Mouse (Mus musculus) layer of hippocampus, adult 2 months (tissue): ENCODE measurements around the gene Hist1h2bc. TPM values are rescaled to one million over a fixed set of nuclear protein-coding genes. Genes with fewer than 3 reads are reported as not detected.
"Not testable (repeated sequence)": the region's sequence is repeated elsewhere in the genome, so short reads cannot be mapped to it uniquely, and the experiment has no call there.

Source experiments
- DNase-seq, 2 experiments: peaks; one replicate each; pipeline ENCODE4 v3.0.0; 2022; ENCODE audit warnings: low spot score in 2 of 2
- H3K27ac ChIP-seq: fragments of 200-600 bp; 2 replicates; pipeline ENCODE4 v1.8.1; 2022
- H3K4me3 ChIP-seq: fragments of 200-600 bp; 2 replicates; pipeline ENCODE4 v1.8.1; 2022; ENCODE audit warnings: mild to moderate bottlenecking
- CTCF ChIP-seq: fragments of 200-600 bp; conservative IDR thresholded peaks from 2 replicates; pipeline ENCODE4 v1.8.1; 2022; ENCODE audit warnings: antibody characterized with exemption, mild to moderate bottlenecking, moderate library complexity
- long read RNA-seq, 2 experiments: library from polyadenylated mRNA; stranded (forward); transcript quantifications; one replicate each; pipeline ENCODE4 v2.0.0; 2021; ENCODE audit warnings: borderline mapping rate in 2 of 2
- total RNA-seq, 2 experiments: library from RNA; stranded (reverse); gene quantifications; 2 replicates each; pipeline ENCODE4 v1.2.3; 2021

Gene Hist1h2bc
- total RNA-seq: 10 to 100 TPM; 45.1 to 50.2 TPM
- long read RNA-seq, experiment 1, transcript Hist1h2bc-201 (2 exons, 1,156 nt): major isoform, 37 of 41 reads
- long read RNA-seq, experiment 1, partial matches to known transcripts: 0 of 41 reads
- long read RNA-seq, experiment 1, other reads (novel, unspliced or antisense): 4 of 41 reads
- long read RNA-seq, experiment 2, transcript Hist1h2bc-201 (2 exons, 1,156 nt): major isoform, 45 of 56 reads
- long read RNA-seq, experiment 2, partial matches to known transcripts: 10 of 56 reads
- long read RNA-seq, experiment 2, other reads (novel, unspliced or antisense): 1 of 56 reads

DNA sequence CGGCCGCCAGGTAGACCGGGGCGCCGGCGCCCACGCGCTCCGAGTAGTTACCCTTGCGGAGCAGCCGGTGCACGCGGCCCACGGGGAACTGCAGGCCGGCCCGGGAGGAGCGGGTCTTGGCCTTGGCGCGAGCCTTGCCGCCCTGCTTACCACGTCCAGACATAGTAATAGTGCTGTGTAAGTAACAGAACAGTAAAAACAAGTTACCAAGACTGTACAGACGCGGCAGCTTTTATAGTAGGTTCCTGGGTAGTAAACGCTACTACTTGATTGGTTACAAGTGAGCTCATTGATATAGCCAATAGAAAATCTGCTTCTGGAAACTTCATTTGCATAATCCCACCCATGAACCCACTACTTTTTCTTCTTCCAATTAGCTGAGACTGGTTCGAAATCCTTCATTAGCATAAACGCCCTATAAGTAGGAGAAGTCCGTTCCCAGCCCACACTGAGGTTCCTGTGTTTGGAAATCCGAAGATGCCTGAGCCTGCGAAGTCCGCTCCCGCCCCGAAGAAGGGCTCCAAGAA, at the start of gene Hist1h2bc, which contains the start of gene Hist1h2ac:
Gene Hist1h2bc (plus strand): TSS at position 445 of the 527 bp plus-strand sequence.
Gene Hist1h2ac (minus strand): TSS at position 194 of the 527 bp plus-strand sequence.
- TF ChIP-seq CTCF: no peak
- peak within 1 kb of the TSS; percentile 64 for H3K4me3 ChIP-seq
- DNase-seq: peak; percentile 76 to 96
- peak within 1 kb of the TSS; percentile 96 for H3K27ac ChIP-seq

DNA sequence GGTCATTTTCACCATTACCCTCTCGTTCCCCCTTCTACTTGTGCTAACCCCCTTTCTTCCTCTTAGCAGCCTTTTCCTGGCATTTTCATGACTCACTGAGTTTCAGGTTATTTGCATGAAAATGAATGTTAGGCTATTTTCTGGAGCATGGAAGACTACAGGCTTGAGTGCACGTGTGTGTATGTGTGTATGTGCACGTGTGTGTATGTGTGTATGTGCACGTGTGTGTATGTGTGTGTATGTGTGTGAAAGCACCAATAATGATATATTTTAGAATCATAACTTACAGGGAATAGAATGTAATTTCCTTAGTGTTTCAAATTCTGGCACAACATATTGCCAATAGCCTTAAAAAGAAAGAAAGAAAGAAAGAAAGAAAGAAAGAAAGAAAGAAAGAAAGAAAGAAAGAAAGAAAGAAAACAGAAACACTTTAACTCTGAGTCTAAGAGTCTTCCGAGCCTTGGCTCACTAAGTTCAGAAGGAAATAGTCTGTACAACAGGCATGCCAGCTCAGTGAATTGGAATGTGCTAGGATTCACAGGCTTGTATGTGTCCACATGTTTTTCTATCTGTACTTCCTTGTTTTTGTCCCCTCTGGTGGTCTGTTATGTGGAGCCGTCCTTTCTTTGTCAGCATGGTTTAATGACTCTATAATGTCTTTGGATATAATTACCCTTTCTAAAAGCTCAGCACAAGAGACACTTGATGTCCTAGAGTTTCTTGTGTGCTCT, 24.2 kb upstream of the Hist1h2bc start:
- H3K27ac ChIP-seq: no peak overlapping the region
- DNase-seq: no peak
- no peak for TF ChIP-seq CTCF

DNA sequence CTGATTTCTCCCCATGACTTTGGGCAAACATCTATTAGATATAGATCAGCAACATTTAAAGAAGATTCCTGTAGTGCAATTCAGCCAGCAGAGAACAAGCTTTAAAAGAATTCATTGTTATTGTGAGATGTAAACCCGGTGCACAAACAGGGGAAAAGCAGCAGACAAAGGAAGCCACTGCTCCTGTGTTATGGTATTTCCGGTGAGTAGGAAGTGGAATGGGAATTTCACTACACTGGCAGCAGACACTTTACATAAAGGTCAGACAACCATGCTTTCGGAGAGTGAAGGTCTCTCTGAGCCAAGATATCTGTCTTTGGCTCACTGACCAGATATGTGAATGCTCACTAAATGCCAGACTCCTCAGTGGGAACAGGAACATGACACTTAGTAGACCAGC, 21.5 kb upstream of the Hist1h2bc start:
- H3K27ac ChIP-seq: no peak overlapping the region
- no peak overlapping the region for H3K4me3 ChIP-seq
- no peak for TF ChIP-seq CTCF
- no peak for DNase-seq

More for the DNA sequence above, 24.2 kb upstream of the Hist1h2bc start:
- no peak overlapping the region for H3K4me3 ChIP-seq

DNA sequence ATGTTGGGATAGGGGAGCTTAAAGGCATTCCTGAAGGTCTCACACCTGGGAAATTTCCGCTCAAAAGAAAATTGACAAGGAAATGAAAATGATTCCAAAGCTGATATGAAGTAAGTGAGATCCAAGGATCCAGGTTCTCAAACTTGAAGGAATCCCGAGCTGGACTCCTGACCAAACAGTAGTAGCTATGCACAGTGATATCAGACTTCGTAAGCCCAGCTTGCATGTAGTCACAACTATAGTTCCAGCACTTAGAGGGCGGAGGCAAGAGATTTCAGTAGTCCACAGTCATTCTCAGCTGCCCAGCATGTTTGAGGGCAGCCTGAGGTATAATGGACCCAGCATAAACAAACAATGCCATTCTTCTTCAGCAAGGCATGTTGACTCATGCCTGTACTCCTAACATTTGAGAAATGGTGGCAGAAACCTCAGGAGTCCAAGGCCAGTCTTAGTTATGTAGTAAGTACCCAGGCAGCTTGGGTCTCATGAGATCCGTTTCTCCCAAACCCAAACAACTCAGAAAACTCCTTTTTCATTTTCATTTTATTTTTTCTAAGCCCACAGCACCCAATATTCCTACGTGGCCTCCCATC, 1.9 kb upstream of the Hist1h2bc start:
- DNase-seq: no peak
- no peak overlapping the region for H3K4me3 ChIP-seq
- H3K27ac ChIP-seq: no peak overlapping the region
- TF ChIP-seq CTCF: no peak

DNA sequence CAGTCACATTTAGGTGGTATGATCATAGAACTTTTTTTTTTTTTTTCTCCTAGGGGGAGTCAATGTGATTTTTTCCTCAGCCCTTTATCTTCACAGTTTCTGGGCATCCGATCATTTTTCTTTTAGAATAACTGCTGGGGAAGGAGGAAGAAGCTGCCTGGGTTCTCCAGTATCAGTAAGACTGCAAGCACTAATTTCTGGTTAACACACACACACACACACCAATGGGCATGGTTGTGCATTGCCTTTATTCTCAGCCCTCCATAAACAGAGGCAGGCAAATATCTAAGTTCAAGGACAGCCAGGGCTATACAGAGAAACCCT, 1.4 kb upstream of the Hist1h2bc start:
- Histone ChIP-seq H3K4me3 (no peak overlapping the region), H3K27ac (0 out of 2 replicates have a peak overlapping the region, but pooled peaks have one; percentile 74)
- TF ChIP-seq CTCF: no peak

DNA sequence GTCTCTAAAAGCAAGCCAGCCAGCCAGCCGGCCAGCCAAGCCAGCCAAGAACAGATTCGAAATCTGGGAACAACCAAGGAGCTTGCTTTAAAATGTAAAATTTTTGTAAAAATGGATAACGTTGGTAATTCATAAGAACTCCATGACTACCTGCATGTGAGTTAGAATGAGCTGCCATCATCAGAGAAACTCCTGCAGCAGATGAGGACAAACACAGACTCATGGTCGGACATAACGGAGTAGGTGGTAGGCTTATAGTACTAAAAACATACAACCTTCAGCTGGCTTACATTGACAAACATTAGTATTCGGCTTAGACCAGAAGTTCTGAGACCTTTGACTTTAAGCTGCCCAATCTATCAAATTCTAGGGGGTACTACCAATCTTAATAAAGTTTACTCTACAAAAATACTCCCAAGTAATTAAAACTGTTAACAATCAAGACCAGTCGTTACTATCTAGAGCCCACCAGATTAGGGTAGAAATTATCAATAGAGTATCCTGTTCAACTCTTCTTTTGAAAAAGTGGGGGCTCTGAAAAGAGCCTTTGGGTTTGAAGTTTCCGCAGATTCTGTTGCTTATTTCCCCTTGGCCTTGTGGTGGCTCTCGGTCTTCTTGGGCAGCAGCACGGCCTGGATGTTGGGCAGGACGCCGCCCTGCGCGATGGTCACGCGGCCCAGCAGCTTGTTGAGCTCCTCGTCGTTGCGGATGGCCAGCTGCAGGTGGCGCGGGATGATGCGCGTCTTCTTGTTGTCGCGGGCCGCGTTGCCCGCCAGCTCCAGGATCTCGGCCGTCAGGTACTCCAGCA, 848 bp upstream of the Hist1h2bc start:
- H3K27ac ChIP-seq: peak overlapping the region; percentile 88; the same call in 1 of the 2 replicates
- not testable (repeated sequence) for DNase-seq

More for the DNA sequence above, 1.4 kb upstream of the Hist1h2bc start:
- no peak for DNase-seq

DNA sequence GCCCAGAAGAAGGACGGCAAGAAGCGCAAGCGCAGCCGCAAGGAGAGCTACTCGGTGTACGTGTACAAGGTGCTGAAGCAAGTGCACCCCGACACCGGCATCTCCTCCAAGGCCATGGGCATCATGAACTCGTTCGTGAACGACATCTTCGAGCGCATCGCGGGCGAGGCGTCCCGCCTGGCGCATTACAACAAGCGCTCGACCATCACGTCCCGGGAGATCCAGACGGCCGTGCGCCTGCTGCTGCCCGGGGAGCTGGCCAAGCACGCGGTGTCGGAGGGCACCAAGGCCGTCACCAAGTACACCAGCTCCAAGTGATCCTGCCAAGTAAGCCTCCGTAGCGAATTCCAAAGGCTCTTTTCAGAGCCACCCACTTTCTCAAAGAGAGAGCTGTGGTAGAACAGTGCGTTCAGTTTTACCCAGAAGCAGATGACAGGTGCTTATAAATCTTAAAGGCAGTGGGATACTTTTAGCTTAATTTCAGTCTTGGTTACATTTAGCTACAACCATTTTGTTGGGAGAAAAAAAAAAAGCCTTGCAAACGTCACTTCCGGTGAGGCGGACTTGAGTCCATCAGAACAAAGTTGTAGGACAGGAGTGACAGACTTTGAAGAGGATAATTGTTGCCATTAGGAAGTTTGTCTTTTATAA, 421 bp downstream of the Hist1h2bc start:
- DNase-seq: peak; percentile 29 to 53
- Histone ChIP-seq H3K27ac (peak overlapping the region; percentile 96), H3K4me3 (peak overlapping the region; percentile 64)

More for the DNA sequence above, 848 bp upstream of the Hist1h2bc start:
- H3K4me3 ChIP-seq: peak overlapping the region; percentile 64

DNA sequence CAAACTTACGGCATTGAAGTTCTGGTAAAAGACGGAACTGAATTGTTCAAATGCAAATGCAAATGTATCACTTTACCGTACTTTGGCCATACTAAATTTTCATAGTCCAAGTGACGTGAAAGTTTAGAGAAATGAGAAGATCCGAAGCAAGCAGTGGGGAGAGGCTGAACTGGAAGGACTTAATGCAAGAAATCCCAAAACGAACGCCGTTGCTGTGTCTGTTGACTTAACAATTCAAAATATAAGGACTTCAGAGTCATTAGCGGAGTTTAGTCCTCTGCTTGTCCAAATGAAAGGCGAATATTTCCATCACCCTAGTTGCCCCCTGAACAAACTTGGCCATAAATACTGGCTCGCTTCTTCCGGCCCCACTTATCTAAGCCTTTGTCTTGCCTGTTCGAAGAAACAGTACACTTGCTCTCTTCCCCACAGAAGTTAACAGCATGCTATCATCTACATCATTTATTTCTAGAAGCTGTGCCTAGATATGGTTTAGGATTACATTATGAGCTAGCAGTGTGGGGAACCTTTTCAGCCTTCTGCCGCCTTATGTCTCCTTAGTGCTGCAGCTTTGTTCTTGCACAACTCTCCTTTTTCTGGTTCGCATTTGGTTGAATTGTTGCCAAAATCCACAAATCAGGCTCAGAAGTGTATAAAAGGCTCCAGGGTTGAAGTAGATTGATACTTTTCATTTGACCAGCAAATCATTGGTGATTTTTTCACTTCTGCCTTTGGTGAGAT, 1.3 kb downstream of the Hist1h2bc start:
- DNase-seq: no peak
- peak overlapping the region; percentile 64 for H3K4me3 ChIP-seq
- TF ChIP-seq CTCF: no peak
- peak overlapping the region; percentile 96 for H3K27ac ChIP-seq

DNA sequence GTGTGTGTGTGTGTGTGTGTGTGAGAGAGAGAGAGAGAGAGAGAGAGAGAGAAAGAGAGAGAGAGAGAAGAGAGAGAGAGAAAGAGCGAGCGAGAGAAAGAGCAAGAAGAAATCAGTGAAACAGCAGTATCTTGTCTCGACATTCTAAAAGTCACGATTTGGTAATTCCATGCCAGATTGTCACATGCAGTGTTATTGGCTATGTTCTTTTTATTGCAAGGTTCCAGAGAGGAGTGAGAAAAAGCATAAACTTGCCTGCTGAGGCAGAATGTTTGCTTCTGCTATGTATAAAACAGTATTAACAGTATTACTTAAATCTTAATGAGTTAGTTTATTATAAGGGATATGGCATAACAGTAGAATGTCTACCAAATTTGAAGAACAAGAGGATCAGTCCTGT, 2.0 kb downstream of the Hist1h2bc start:
- no peak for TF ChIP-seq CTCF
- H3K27ac ChIP-seq: peak overlapping the region; percentile 51
- no peak for DNase-seq
- peak overlapping the region; percentile 47 for H3K4me3 ChIP-seq

DNA sequence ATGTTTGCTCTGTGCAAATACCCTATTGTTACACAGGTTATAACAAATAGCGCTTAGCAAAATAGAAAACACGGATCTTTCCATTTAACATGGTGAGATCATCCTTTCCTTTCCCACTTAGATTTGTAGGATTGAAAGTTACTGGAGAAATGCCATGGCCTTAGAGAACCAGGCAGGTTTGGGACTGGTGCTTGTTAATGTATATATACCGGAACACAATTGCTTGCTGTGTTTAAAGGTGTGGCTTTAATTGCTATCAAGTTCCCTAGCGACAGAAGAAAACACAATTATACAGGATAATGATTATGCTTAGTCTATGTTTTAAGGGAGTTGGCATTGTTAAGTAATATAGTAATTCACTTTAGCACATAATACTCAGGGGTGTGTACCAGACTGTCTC, 3.2 kb downstream of the Hist1h2bc start:
- TF ChIP-seq CTCF: no peak
- no peak for DNase-seq
- H3K4me3 ChIP-seq: no peak overlapping the region
- no peak overlapping the region for H3K27ac ChIP-seq

DNA sequence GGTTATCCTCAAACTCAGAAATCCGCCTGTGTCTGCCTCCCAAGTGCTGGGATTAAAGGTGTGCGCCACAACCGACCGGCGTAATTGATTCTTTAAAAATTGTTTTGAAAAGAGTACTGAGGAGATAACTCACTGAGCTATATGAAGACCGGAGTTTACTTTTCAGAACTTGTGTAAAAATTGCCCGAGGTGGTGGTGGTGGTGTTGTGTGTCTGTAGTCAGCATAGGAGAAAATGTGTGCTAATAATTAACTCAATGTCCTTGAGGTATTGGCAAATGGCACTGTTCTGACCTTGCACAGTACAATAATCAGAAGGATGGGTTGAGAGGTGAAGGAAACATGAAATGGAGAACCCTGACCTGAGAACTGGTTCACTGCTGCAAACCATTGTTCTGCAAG, 3.9 kb downstream of the Hist1h2bc start:
- Histone ChIP-seq H3K4me3 (no peak overlapping the region), H3K27ac (no peak overlapping the region)
- DNase-seq: no peak
- no peak for TF ChIP-seq CTCF

DNA sequence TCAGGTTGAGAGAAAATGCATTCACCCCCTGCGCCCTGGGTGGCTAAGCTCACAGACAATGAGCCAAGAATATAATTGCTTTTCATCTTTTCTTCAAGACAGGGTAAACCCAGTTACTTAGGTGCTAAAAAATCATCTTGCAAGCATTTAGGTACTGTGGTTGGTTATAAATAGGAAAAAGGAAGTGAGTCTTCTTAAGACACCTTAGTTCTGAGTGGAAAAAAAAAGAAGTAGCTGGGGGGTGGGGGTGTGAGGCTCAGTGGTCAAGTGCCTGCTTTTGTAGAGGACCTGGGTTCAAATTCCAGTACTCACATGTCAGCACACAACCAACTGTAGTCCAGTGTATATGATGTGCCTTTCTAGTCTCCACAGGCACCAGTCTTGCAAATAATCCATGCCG, 5.0 kb downstream of the Hist1h2bc start:
- no peak for TF ChIP-seq CTCF
- Histone ChIP-seq H3K4me3 (no peak overlapping the region), H3K27ac (no peak overlapping the region)
- DNase-seq: no peak
